Mouse (Mus musculus) thymus, postnatal 25 days (tissue): Measurements from ENCODE around the gene Cecr2.
"Not testable (repeated sequence)": the region's sequence is repeated elsewhere in the genome, so short reads cannot be mapped to it uniquely, and the experiment has no call there.

Experiments used
- DNase-seq: peaks from one replicate; pipeline ENCODE4 v3.0.0; 2022

The Cecr2 gene

GRCm38 (mm10) chr6:120776286-120776685 is 110.1 kb downstream of the Cecr2 start:
- no peak for DNase-seq

GRCm38 (mm10) chr6:120777533-120777932 is 111.4 kb downstream of the Cecr2 start:
- no peak for DNase-seq

- no peak for DNase-seq
Measured at GRCm38 (mm10) chr6:120778226-120778625, 112.1 kb downstream of the Cecr2 start.

GRCm38 (mm10) chr6:120782948-120783347 is 116.8 kb downstream of the Cecr2 start:
- no peak for DNase-seq

- DNase-seq: no peak
Measured at GRCm38 (mm10) chr6:120784351-120784750, 118.2 kb downstream of the Cecr2 start.

GRCm38 (mm10) chr6:120788068-120788607 is 122.0 kb downstream of the Cecr2 start:
- DNase-seq: no peak

- DNase-seq: peak; percentile 19
Measured at GRCm38 (mm10) chr6:120788904-120789303, 122.7 kb downstream of the Cecr2 start.

- no peak for DNase-seq
Measured at GRCm38 (mm10) chr6:120790153-120790552, 124.0 kb downstream of the Cecr2 start.

GRCm38 (mm10) chr6:120790717-120791116 is 124.5 kb downstream of the Cecr2 start:
- DNase-seq: no peak

GRCm38 (mm10) chr6:120792947-120793346 is 126.8 kb downstream of the Cecr2 start:
- DNase-seq: no peak

GRCm38 (mm10) chr6:120795422-120796086 is 129.4 kb downstream of the Cecr2 start:
- DNase-seq: no peak

- DNase-seq: no peak
Measured at GRCm38 (mm10) chr6:120796111-120796510, 129.9 kb downstream of the Cecr2 start.

- DNase-seq: no peak
Measured at GRCm38 (mm10) chr6:120798019-120798418, 131.8 kb downstream of the Cecr2 start.

GRCm38 (mm10) chr6:120798905-120799304 is 132.7 kb downstream of the Cecr2 start:
- no peak for DNase-seq

- peak; percentile 16 for DNase-seq
Measured at GRCm38 (mm10) chr6:120799581-120800041, 133.4 kb downstream of the Cecr2 start.

- no peak for DNase-seq
Measured at GRCm38 (mm10) chr6:120806999-120807737, 141.0 kb downstream of the Cecr2 start.

- no peak for DNase-seq
Measured at GRCm38 (mm10) chr6:120807738-120808081, 141.5 kb downstream of the Cecr2 start.

- DNase-seq: not testable (repeated sequence)
Measured at GRCm38 (mm10) chr6:120811999-120812398, 145.8 kb downstream of the Cecr2 start.

GRCm38 (mm10) chr6:120819294-120819693 is 153.1 kb downstream of the Cecr2 start:
- no peak for DNase-seq

- no peak for DNase-seq
Measured at GRCm38 (mm10) chr6:120820144-120820543, 154.0 kb downstream of the Cecr2 start.
